Mouse (Mus musculus): ENCODE data around the gene Tfip11.
"Not testable (repeated sequence)": the region's sequence is repeated elsewhere in the genome, so short reads cannot be mapped to it uniquely, and the experiment has no call there.

The Tfip11 gene

DNA sequence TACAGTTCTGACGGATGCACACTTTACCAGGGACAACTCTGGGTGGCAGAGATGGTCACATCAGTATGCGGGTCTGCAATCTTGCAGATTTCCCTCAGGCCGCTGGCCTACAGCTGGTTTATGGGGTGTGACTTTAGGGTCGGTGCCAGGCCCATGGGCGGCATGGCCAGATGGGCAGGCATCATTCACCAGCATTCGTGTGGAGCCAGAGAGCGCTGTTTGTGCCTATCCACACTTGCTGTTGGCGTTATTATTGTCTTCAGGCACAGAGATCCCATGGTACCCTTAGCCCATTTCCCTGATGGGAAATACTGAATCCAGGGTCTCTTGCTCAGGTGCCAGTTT is 35.6 kb upstream of the Tfip11 start:
- DNase-seq, result no peak

DNA sequence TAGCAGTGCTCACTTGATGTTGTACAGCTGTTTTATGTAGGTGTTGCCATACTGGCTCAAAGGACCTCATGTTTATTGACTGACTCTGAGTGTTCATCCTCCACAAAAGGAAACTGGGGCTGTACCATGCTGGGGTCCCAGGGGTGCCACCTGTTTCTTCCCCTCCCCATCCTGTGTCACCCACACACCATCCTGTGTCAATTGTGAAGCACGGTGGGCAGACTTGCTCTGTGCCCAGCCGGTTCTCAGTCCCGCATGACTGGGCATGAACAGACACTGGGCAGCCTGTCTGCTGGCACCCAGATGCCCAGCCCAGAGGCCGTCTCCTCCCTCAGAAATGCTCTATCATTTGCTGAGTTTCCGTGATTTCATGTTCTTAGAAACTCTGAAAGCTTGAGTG is 34.3 kb upstream of the Tfip11 start:
- no peak for DNase-seq

DNA sequence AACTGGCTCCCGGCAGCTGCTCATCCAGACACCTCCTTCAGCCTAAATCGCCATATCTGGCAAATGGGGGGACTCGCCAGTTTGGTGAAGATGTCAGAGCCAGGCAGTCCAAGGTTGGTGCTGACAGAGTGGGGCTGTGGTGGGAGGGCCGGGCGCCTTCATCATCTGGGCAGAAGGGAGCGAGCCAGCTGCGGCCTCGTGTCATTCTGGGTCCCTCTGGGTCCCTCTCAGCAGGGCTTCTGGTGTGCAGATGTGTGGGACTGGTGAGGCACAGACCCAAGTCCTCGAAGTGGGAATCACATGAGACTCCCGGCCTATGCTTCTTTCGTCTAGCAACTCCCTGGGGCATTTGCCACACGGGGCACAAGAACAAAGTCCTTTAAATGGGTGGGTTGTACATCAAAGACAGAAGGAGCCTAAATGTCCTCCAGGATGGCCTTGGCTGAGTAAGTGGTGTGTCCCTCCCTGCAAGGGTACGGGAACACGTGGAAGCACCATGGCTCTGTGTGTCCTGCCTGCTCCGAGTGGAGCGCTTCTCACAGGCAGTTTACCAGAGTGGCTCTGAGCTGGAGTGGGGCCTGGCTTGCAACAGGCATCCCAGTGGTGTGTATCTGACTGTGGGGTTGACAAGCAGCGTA is 33.7 kb upstream of the Tfip11 start:
- DNase-seq, result no peak

DNA sequence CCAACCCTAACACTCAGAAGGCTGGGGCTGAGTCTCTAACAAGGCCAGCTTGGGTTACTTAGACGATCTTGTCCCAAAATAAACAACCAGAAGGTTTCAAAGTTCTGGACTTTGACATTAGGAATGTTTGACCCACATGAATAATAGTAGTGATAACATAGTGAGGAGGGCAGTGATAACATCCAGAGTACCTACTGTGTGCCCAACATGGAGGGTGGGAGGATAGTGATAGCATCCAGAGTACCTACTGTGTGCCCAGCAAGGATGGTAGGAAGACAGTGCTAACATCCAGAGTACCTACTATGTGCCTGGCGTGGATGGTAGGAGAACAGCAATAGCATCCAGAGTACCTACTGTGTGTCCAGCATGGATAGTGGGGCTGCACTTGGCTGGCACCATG is 32.4 kb upstream of the Tfip11 start:
- no peak for DNase-seq

DNA sequence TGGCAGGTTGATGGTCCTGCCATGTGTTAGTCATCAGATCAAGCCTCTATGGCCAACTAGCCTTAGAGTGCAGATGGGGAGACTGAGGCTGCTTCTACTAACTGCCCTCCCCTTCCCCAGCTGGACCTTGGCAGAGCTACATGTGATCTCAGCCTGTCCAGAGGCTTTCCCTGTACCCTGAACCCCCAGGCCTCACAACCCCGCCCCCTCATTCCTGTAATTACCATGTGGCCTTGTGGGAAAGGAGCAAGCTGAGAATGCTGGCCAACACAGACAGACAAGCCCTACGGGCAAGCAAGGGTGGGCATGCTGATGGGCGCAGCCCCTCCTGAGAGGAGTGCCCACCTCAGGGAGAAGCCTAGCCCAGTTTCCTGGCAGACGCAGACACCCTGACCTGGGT is 31.5 kb upstream of the Tfip11 start:
- no peak for DNase-seq

DNA sequence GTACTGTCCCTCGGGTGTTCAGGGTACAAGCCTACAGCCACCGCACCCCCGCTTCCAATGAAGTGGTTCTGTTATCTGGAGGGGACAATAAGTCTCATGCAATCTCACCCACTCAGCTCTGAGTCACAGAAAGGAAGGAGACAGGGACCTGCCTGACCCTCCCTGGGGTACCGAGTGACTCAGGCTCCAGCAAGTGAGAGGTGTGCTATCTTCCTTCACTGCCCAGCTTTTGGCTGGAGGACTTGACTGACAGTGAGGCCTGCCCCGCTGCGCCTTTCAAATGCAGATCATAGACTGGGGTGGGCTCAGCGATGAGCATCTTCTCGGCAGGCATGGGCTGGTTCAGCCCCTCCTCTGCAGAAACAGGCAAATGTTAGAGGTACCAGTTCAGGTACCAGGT is 31.0 kb upstream of the Tfip11 start:
- DNase-seq, result no peak

DNA sequence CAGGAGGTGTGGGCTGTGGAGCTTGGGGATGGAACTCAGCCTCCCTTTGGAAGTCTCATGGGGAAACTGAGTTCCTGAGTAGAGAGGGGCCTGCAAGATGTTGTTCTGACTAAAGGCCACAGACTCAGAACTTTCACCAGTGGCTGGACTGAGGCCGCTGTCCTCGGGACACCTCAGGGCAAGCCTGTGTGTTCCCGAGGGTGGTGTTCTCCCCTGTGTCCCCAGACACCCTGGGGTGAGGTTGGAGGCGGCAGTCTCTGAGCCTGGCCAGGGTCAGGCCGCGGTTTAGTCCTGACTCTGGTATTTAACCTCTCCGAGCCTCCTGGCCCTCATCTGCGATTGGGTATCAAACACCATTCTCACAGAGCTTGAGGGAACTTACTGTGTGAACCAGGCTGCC is 30.6 kb upstream of the Tfip11 start:
- DNase-seq, result no peak

DNA sequence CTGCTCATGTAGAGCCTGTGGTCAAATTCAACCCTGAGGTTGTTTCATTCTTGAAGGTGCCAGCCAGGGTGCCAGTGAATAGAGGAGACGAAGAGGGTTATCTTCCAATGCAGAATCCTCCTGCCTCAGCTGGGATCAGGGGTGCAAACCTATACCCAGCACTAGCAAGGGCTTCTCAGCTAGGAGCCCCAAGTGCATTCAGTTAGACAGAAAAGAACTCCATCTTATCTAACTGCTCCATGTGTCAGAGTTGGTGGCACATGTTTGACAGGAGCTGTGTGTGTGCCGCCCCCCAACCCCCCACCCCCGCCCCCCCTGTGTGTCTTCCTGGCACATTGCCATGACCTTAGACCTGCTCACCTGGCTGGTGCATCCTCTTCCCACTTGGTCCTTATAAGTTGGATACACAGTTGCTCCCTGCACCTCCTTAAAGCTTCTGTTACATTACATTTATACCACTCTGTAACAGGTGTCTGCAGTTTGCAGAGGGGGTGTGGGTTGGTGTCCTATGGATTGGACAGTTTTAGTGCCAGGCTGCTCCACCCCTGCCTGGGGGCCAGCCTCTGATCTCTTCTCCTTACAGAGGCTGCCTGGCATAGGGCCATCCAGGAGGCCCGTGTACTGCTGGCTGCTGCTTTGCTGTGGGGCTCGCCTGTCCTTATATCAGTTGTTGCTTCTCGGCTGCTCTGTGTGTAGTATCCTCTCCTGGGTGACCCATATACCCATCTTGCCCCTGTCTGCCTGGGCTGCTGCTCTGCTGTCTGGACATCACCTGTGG is 29.6 kb upstream of the Tfip11 start:
- no peak for DNase-seq

DNA sequence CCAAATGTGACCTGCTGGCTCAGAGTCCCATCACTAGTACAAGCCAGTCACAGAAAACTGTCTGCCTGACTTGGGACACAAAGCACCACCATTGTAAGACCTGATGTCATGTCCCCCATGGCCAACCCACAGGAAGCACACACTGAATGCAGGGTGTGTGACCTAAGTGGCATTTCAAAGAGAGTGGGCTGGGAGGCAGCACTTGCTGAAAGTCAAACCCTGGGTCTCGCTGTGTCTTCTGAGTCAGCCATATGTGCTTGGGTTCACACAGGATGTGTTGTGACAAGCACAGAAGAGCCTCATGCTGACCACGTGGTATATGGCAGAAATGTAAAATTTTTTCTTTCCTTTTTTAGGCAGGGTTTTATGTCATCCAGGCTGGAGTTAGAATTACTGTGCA is 28.9 kb upstream of the Tfip11 start:
- DNase-seq, result no peak

DNA sequence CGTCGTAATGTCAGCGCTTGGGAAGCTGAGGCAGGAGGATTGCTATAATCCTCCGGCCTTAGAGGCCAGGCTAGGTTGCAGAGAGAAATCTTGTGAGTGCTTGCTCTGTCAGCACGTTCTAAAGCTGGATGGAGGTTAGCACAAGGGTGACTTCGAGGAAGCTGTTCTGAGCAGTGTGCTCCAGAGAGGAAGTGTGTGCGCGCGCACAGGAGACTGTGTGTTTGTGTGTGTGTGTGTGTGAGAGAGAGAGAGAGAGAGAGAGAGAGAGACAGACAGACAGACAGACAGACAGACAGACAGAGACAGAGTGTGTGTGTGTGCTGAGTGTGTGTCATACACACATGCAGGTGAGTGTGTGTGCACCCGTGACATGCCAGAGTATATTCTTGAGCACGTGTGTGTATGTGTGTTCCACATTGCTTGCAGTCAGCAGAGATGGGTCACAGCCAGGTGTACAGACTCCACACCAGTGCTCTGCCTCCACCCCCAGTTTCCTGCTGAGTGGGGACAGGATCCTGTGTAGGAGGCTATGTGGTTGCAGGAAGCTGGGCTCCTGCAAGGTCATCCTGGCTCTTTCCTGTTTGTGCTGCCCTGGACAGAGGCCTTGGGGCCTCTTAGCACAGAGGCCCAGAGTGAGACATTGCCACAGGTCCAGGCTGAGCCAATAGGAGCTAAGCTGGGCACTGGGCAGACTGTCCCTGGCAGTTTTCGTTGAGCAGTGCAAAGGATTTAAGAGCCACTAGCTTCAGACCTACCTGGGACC is 27.8 kb upstream of the Tfip11 start:
- no peak for DNase-seq

DNA sequence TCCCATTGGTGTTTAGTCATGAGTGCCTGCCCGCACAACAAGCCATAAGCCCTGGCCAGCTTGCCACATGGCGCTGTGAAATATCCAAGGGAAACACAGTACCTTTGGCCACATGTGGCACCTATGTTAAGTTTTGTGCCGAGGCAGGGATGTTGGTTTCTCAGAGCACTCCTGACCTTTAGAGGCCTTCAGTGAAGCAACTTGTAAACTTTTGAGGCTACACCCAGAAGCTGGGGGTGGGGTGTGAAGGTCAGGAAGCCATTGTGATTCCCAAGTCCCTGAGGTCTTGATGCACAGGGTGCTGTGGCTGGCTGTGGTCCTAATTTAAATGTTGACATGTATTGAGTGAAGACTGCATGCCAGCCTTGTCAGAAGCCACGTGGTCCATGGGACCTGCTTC is 26.8 kb upstream of the Tfip11 start:
- DNase-seq, result no peak

DNA sequence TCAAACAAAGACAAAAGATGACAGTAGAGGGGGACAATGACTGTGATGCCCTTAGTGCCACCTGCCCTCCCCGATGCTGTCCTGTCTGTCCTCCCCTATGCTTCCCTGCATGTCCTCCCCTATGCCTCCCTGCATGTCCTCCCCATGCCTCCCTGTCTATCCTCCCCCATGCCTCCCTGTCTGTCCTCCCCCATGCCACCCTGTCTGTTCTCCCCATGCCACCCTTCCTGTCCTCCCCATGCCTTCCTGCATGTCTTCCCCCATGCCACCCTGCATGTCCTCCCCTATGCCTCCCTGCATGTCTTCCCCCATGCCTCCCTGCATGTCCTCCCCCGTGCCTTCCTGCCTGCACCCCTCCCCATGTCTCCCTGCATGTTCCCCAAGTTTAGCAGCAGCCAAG is 26.0 kb upstream of the Tfip11 start:
- DNase-seq, result no peak

DNA sequence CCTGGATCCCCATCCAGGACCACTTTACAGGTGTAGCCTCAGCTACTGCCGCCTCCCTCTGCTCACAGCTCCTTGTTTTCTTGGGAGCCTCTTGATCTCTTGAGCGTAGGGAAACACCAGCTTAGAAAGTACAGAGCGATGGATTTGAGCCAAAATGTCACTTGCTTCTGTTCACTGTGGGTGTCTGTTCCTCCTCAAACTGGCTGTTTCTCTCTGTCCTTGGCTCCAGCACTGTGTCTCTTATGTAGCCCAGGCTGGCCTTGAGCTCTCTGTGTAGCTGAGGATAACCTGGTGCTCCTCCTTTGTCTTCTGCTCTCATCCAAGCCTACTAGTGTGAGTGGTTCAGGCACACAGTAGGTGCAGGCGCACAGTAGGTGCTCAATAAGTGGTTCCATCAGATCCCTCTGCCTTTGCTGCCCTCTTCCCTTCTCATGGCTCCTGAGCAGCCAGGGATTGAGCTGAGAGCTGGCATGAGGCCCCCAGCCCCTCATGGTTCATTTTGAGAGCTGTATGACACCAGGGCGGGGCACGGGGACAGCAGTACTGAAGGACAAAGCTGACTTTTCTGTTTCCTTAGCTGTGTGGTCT is 25.3 kb upstream of the Tfip11 start:
- no peak for DNase-seq

DNA sequence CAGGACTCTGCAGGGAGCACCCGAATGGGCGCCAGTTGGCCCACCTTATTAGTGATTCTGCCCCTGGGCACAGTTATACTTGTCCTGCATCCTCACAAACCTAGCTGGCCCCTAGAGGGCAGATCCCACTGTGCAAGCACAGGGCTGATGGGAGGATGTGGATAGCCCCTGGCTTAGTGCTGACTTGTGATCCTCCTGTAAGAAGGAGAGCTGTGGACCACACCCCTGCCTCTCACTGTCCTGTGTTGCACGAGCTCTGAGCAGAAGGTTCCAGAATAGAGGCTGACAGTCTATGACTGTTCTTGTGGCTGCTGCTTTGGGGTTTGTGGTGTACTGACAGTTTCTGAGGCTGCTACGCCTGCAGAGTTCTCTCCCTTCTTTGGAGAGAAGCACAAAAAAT is 24.5 kb upstream of the Tfip11 start:
- no peak for DNase-seq

DNA sequence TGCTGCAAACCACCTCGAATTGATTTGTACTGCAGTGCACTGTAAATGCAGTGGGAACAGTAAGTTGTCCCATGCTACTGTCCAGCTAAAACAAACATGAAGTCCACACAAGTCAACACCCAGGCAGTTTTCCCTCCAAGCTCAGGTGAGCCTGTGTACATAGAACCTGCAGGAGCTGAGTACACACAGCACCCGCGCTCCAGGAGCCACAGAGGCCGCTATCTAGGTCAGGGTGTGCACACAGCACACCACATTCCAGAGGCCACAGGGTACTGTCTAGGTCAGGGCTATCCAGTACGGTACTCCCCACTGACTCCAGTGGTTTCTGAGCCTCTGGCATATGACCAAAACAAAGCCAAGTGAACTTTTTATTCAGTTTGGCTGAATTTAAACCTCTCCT is 23.8 kb upstream of the Tfip11 start:
- DNase-seq, result no peak

DNA sequence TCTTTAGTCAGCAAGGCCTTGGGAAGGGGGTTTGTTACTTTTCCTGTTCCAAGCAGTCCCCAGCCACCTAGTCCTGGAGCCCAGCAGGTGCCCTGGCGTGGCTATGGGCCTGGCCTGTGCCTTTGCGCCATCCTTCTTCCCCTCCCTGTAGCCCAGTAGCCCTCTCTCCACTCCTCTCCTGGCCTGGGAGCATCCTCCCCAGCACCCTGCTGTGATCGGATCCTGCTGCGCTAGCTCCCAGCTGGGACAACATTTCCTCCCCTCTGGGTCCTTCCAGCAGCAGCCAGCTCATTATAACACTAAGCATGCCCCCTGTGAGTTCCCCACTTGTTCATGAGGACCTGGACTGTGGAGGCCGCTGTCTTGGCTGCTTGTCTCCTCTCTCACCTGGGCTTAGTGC is 20.3 kb upstream of the Tfip11 start:
- DNase-seq, result no peak

DNA sequence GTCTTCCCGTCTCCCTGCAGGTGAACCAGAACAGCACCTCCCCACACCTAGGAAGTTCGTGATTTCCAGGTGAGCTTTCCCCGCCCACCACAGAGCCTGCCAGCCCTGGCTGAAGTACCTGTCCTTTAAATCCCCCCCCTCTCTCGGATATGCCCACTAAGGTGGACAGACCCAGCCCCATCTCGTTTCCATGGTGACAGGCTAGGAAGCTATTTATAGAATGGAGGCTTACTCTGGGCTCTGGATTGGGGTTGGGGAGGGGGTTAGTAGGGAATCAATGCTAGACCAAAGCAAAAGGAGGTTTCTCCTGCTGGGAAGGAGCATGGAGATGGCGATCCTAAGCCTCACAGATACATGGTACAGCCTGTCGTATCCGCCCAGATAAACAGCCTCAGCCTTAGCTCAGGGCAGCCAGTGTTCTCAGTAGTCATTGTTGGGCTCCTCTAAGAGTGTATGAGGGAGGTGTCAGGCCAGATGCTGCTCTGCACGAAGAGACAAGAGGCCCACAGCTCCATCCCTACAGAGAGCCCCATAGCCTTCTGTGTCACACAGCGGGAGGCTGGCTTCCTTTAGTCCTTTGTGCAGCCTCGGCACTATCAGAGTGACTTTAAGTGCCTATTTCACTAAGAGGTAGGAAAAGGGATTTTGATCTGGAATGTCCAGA is 12.8 kb upstream of the Tfip11 start:
- no peak for DNase-seq

DNA sequence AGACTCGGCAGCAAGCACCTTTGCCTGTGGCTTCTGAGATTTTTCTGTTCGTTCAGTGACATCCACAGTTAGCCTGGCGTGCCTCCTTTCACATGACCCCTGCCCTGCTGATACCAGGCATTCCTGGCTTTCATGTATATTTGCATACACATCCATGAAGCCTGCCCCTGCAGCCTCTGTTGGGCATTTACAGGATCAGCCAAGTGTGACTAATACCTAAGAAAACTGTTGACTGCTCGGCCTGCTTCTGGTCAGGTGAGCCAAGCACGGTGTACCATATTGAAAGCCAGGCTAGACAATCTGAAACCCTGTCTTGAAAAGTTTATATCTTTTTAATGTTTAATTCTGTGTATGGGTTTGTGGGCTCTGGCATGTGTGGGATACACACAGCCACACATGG is 9.7 kb upstream of the Tfip11 start:
- DNase-seq, result no peak

DNA sequence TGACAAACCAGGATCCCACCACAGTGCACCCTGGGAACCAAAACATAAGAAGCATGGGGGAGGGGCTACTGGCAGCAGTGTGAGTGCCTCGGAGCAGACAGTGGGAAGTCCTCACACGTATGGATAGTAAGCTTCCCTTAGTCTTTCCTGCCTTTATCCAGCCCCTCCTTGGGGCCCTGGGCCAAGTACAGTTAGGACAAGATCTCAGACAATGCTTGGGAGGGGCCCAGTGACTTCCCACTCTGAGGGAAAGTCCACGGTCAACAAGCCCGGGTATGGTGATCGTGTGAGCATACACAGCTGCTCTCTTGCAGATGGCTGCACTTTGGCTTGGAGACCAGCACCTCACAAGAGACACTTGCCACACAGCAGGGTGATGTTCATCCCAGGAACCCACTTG is 8.8 kb upstream of the Tfip11 start:
- DNase-seq, result no peak

DNA sequence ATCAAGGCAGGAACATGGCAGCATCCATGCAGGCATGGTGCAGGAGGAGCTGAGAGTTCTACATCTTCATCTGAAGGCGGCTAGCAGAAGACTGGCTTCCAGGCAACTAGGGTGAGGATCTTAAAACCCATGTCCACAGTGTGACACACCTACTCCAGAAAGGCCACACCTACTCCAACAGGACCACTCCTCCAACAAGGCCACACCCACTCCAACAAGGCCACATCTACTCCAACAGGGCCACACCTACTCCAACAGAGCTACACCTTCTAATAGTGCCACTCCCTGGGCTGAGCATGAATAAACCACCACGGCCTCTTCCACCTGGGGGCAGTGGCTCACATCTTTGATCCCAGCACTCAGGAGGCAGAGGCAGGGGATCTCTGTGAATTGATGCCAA is 6.8 kb upstream of the Tfip11 start:
- not testable (repeated sequence) for DNase-seq

DNA sequence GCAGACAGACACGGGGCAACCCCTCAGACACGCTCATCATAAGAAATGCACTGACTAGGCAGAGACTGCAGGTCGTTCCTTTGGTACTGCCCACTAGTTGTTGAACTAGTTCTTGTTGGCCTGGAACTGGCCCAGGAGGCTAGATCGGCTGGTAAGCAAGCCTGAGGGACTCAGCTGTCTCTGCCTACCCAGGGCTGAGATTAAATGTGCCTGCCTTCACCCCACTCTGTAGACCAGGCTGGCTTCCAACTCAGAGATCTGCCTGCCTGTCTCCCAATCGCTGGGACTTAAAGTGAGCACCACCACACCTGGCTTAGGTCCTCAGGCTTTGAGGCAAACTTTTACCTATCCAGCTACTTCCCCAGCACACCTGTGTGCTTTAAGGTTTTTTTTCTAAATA is 5.8 kb upstream of the Tfip11 start:
- DNase-seq, result no peak

DNA sequence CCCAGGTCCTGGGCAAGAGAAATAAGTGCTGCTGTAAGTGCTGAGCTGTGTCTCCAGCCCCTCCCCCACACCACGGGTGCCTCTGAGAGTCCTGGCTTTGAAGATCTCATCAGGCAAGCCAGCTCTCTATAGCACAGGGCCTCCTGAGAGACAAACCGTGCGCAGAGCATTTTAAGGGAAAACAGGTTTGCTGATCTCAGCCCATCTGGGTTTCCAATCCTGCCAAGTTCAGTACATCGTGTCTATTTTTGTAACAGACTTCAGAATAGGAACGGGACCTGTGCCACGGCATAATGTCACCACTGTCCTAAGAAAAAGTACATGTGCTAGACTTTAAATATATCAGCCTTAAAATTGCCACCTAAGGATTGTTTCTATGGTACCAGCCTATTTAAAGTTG is 5.2 kb upstream of the Tfip11 start:
- DNase-seq, result peak; percentile 73

DNA sequence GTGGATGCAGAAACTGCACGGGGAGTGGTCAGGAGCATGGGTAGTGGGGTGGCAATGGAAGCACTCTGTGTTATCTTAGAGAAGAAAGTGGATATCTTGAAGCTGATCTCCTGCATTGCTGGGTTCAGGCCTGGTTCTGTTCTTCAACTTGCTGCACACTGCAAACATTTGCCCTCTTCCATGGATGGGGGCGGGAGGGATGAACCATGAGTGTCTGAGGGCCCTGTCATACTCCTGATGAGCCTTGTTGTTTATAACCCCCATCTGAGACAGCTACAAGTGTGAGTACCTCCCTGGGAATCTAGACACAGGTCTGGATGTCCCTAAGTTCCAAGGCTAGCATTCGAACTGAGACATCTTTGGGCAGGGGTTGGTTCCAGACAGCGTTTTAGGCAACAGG is 4.8 kb upstream of the Tfip11 start:
- DNase-seq, result no peak

Measured in cerebellum, adult 9-10 months (tissue).